In genomic region chr3:100496081-100496480, GRCm38 (mm10) we compare ENCODE assay signal across 18 mouse cellular contexts.
"Had no signal": no experiment of that assay in that cellular context is flagged by ENCODE, and none has a peak within 500 bp of the region (broad histone marks: within the 10 kb centered on the region; RNA-seq: fewer than 3 reads in every experiment).

No protein-coding gene starts in this region.

- H3K9ac ChIP-seq: liver, embryonic 13.5 days; lung, embryonic 15.5 days; midbrain, embryonic 13.5 days; midbrain, embryonic 15.5 days; neural tube, embryonic 12.5 days; stomach, embryonic 15.5 days had no signal

- H3K4me1 ChIP-seq: lung, embryonic 15.5 days; midbrain, embryonic 13.5 days; midbrain, embryonic 15.5 days; neural tube, embryonic 12.5 days; stomach, embryonic 15.5 days had no signal

- DNase-seq: liver, embryonic 13.5 days; lung, adult 2 months; lung, postnatal 14 days; lung, postnatal 36 days; right cerebral cortex, postnatal 14 days; thymus, adult 2 months; thymus, postnatal 25 days; thymus, postnatal 4 days had no signal

- H3K27me3 ChIP-seq: lung, embryonic 15.5 days; neural tube, embryonic 12.5 days; stomach, embryonic 15.5 days had no signal

- H3K9me3 ChIP-seq: liver, embryonic 13.5 days; lung, embryonic 15.5 days; midbrain, embryonic 13.5 days; midbrain, embryonic 15.5 days; neural tube, embryonic 12.5 days; stomach, embryonic 15.5 days had no signal

- H3K4me3 ChIP-seq: liver, embryonic 13.5 days; lung, embryonic 15.5 days; megakaryocyte, embryonic 14.5 days; midbrain, embryonic 13.5 days; midbrain, embryonic 15.5 days; neural tube, embryonic 12.5 days; stomach, embryonic 15.5 days had no signal

- ATAC-seq: lung, postnatal 0 days; midbrain, embryonic 13.5 days; midbrain, embryonic 15.5 days had no signal

- H3K36me3 ChIP-seq: liver, embryonic 13.5 days; lung, embryonic 15.5 days; midbrain, embryonic 13.5 days; midbrain, embryonic 15.5 days; neural tube, embryonic 12.5 days; stomach, embryonic 15.5 days had no signal

- H3K4me2 ChIP-seq: liver, embryonic 13.5 days; lung, embryonic 15.5 days; midbrain, embryonic 11.5 days; midbrain, embryonic 13.5 days; midbrain, embryonic 15.5 days; neural tube, embryonic 12.5 days; stomach, embryonic 15.5 days had no signal

- H3K27ac ChIP-seq: liver, embryonic 13.5 days; lung, embryonic 15.5 days; macrophage; midbrain, embryonic 13.5 days; midbrain, embryonic 15.5 days; neural tube, embryonic 12.5 days; stomach, embryonic 15.5 days; stomach, postnatal 0 days had no signal
